Mouse (Mus musculus) spleen, postnatal 0 days (tissue): Measurements from ENCODE around the gene Arhgap11a. TPM values are rescaled to one million over a fixed set of nuclear protein-coding genes. Genes with fewer than 3 reads are reported as not detected.

Experiments
- polyA plus RNA-seq: library from polyadenylated mRNA; unstranded; fragments of >200 nt; fragmentation: Nextera tagmentation; extraction: Ambion mirVana; gene quantifications from 2 replicates; pipeline ENCODE4 v1.2.1, GENCODE M21; 2015

Arhgap11a gene
- polyA plus RNA-seq: 19.0 and 20.4 TPM in 2 replicates

GRCm38 (mm10) chr2:113848245-113849121, at the start of gene Arhgap11a:
Gene Arhgap11a (minus strand): TSS chr2:113848661.

GRCm38 (mm10) chr2:113828943-113829882, 19.2 kb downstream of the Arhgap11a start, which contains the start of gene Scg5:
Gene Scg5 (minus strand): TSS chr2:113829121.

Other genes with a start within 250 kb of the Arhgap11a start
- gene Grem1, start 90.0 kb downstream of the Arhgap11a start, polyA plus RNA-seq: 0.10 and 0.12 TPM in 2 replicates
- 1.0 and 1.3 TPM in 2 replicates for gene Scg5, start 19.5 kb downstream of the Arhgap11a start, polyA plus RNA-seq
- gene Gjd2, start 165.0 kb upstream of the Arhgap11a start, polyA plus RNA-seq: not detected in 2 replicates
- gene Actc1, start 204.9 kb upstream of the Arhgap11a start, polyA plus RNA-seq: 1.2 TPM in 2 replicates